Mouse (Mus musculus) liver, embryonic 13.5 days (tissue): ENCODE results near the gene Icam4. TPM values are rescaled to one million over a fixed set of nuclear protein-coding genes. Genes with fewer than 3 reads are reported as not detected.
A peak's percentile ranks its signal among the peaks of the same experiment; 100 is the strongest.

Source experiments
- ATAC-seq: fragments of 200-750 bp; cut with Nextera tagmentation; 2 replicates; pipeline ENCODE4 v1.8.0; 2017; ENCODE audit warnings: low read depth, mild to moderate bottlenecking, moderate number of reproducible peaks, moderate library complexity
- DNase-seq: peaks from one replicate; pipeline ENCODE4 v3.0.0; 2022
- H3K27ac ChIP-seq: fragments of 300-500 bp; sonication (generic); 2 replicates; pipeline ENCODE4 v1.5.1; 2015; ENCODE audit warnings: moderate library complexity, mild to moderate bottlenecking, inconsistent platforms
- H3K27me3 ChIP-seq: fragments of 300-500 bp; sonication (generic); 2 replicates; pipeline ENCODE4 v1.6.1; 2015; ENCODE audit warnings: mild to moderate bottlenecking, inconsistent platforms
- H3K36me3 ChIP-seq: fragments of 300-500 bp; sonication (generic); 2 replicates; pipeline ENCODE4 v1.6.1; 2015; ENCODE audit warnings: mild to moderate bottlenecking, inconsistent platforms
- H3K4me1 ChIP-seq: fragments of 300-500 bp; sonication (generic); replicated peaks from 2 replicates; pipeline ENCODE4 v1.6.1; 2015; ENCODE audit warnings: inconsistent platforms
- H3K4me2 ChIP-seq: fragments of 300-500 bp; sonication (generic); 2 replicates; pipeline ENCODE4 v1.6.1; 2015; ENCODE audit warnings: inconsistent platforms, mild to moderate bottlenecking, moderate library complexity
- H3K4me3 ChIP-seq: fragments of 300-500 bp; sonication (generic); replicated peaks from 2 replicates; pipeline ENCODE4 v1.5.1; 2015; ENCODE audit warnings: mild to moderate bottlenecking, inconsistent platforms
- H3K9ac ChIP-seq: fragments of 300-500 bp; sonication (generic); 2 replicates; pipeline ENCODE4 v1.6.1; 2015; ENCODE audit warnings: mild to moderate bottlenecking, inconsistent platforms
- H3K9me3 ChIP-seq: fragments of 300-500 bp; sonication (generic); replicated peaks from 2 replicates; pipeline ENCODE4 v1.6.1; 2016; ENCODE audit warnings: inconsistent platforms
- WGBS: fragments of 180-500 bp; shearing (Covaris S2); methylation state at CpG from one replicate; pipeline ENCODE4 v1.1.7; 2015; ENCODE audit not compliant: insufficient replicate concordance; 5-methylcytosine and 5-hydroxymethylcytosine counted together
- polyA plus RNA-seq: library from polyadenylated mRNA; unstranded; fragments of >200 nt; fragmentation: Nextera tagmentation; extraction: Ambion mirVana; gene quantifications from 2 replicates; pipeline ENCODE4 v1.2.1, GENCODE M21; 2015

Gene Icam4
- polyA plus RNA-seq, result 244 and 254 TPM in 2 replicates

DNA sequence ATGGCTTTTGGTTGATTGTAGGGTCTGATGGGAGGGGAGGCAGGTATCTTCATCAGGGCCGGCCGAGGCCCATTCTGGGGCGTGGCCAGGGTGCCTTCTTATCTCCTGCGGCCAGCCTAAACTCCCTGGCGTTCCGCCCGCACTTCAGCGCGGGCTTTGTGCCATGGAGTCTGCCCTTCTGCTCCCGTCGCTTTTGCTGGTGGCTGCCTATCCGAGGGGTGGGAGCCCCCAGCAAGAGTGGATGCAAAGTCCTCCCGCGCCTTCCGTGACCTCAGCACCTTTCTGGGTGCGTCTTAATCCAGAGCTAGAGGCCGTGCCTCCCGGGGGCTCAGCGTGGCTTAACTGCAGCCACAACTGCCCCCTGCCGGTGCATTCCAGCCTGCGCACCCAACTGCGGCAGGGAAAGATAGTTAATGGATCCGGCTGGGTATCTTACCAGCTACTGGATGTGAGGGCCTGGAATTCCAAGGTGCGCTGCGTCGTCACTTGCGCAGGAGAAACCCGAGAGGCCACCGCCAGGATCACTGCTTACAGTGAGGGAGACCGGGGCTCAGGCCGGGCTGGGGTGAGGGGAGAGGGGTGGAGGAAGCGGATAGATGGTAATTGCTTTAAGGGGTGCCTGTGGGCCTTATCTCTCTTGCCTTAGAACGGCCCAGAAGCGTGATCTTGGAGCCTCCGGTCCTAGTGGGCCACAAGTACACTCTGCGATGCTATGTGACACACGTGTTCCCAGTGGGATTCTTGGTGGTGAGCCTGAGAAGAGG, at the start of gene Icam4:
Icam4 (plus strand) TSS at position 83 of the 764 bp plus-strand sequence.
- Histone ChIP-seq H3K4me3 (peak within 1 kb of the TSS; percentile 75), H3K4me2 (peak within 1 kb of the TSS; percentile 99), H3K9me3 (no peaks in the 10 kb centered on the region), H3K27ac (peak within 1 kb of the TSS; percentile 98), H3K4me1 (peaks cover 74% of the 10 kb centered on the region), H3K27me3 (peaks cover 30% of the 10 kb centered on the region), H3K36me3 (peaks cover 18% of the 10 kb centered on the region; the same call in 1 of the 2 replicates), H3K9ac (peak within 1 kb of the TSS; percentile 94)
- ATAC-seq (peak; percentile 82), DNase-seq (peak; percentile 85)
- WGBS, result under 1% methylated on average over 37 of the region's 37 CpGs

DNA sequence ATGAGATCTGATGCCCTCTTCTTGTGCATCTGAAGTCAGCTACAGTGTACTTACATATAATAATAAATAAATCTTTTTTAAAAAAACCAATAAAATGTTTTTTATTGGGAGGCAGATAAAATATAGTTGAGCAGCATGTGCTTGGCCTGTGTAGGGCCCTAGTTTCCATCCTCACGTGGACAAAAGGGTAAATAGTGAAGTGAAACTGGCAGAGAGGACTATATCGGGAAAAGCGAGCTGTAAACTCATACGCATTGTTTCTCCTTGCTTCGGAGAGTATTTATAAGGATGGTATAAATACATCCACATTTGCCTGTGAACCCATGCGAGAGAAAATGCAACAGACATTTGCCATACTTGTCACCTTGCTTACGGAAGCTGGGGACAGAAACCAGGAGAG, 49.4 kb upstream of the Icam4 start:
- H3K27ac ChIP-seq, result no peak overlapping the region
- no peaks in the 10 kb centered on the region for H3K9me3 ChIP-seq
- no peak overlapping the region for H3K4me3 ChIP-seq
- no peaks in the 10 kb centered on the region for H3K36me3 ChIP-seq
- WGBS, result 74% methylated on average over 7 of the region's 7 CpGs
- no peak overlapping the region for H3K9ac ChIP-seq
- no peak overlapping the region for H3K4me2 ChIP-seq
- peaks cover 10% of the 10 kb centered on the region; the same call in 1 of the 2 replicates for H3K27me3 ChIP-seq
- DNase-seq (no peak), ATAC-seq (no peak)
- peaks cover 46% of the 10 kb centered on the region for H3K4me1 ChIP-seq

DNA sequence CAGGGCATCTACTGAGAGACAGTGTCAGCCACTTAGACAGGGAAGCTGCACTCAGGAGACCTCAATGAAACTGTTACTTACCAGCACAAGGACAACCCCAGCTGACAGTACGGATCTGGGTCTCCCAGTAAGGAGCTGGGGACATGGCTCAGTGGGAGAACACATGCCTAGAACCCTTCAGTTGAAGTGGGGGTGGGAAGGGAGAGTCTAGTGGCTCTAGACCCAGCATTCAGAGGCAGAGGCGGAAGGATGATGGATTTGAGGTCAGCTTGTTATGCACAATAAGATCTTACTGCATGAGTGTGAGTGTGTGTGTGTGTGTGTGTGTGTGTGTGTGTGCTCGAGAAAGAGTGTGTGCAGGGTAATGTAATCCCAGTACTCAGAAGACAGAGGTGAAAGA, 47.0 kb upstream of the Icam4 start:
- ATAC-seq (no peak), DNase-seq (no peak)
- peaks cover 22% of the 10 kb centered on the region for H3K4me1 ChIP-seq
- H3K9ac ChIP-seq, result no peak overlapping the region
- no peak overlapping the region for H3K4me3 ChIP-seq
- no peaks in the 10 kb centered on the region for H3K9me3 ChIP-seq
- no peak overlapping the region for H3K4me2 ChIP-seq
- 57% methylated on average over 3 of the region's 3 CpGs for WGBS
- no peaks in the 10 kb centered on the region for H3K36me3 ChIP-seq
- H3K27ac ChIP-seq, result no peak overlapping the region
- H3K27me3 ChIP-seq, result no peaks in the 10 kb centered on the region

DNA sequence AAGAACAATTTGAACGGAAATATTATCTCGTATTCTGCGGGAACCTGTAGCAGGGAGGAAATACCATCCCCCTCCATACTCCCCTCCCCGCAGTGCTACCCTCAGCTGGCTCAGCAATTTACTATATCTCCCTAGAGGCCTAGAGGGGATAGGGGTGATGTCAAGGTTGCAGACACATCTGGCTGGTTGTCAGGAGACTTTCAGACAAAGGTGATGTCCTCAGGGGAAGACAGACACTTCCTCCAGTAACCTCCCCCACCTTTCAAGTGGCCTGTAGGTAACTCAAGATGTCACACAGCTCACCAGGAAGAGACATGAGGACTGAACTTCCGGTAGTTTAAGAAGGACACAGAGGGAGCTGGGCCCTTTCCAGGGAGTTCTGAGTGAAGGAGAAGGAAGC, 46.0 kb upstream of the Icam4 start:
- H3K27ac ChIP-seq, result no peak overlapping the region
- DNase-seq (no peak), ATAC-seq (no peak)
- H3K36me3 ChIP-seq, result no peaks in the 10 kb centered on the region
- 31% methylated on average over 5 of the region's 5 CpGs for WGBS
- H3K4me1 ChIP-seq, result peaks cover 17% of the 10 kb centered on the region
- no peak overlapping the region for H3K9ac ChIP-seq
- H3K27me3 ChIP-seq, result no peaks in the 10 kb centered on the region
- no peak overlapping the region for H3K4me2 ChIP-seq
- no peak overlapping the region for H3K4me3 ChIP-seq
- H3K9me3 ChIP-seq, result no peaks in the 10 kb centered on the region

DNA sequence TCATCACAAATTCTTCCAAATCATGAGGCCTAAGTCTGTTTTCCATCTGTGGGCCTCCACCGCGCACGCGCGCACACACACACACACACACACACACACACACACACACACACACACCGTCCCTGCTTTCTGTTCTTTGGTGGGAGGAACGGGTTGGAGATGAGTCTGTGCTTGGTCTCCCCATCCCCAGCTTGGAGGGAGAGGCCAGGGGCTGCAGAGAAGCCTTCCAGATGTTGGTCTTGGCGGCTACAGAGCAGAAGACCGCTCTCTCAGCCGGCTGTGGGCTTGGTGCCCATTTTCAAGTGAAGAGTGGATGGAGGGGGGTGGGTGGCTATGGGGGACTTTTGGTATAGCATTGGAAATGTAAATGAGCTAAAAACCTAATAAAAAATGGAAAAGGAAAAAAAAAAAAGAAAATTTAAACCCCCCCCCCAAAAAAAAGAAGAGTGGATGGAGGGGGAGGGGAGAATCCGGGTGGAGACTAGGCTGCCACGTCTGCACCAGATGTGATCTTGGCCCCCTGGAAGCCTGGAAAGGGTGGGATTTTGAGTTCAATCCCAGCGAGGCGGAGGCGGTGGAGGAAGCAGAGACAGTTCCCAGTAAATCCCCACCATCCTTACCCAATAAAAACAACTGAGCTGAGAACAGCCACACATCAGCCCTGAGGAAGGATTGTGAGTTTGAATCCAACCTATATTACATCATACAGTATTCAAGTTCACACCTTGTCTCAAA, 42.1 kb upstream of the Icam4 start:
- H3K36me3 ChIP-seq, result no peaks in the 10 kb centered on the region
- DNase-seq, result no peak
- no peak overlapping the region for H3K9ac ChIP-seq
- peaks cover 12% of the 10 kb centered on the region for H3K4me1 ChIP-seq
- no peak for ATAC-seq
- WGBS, result 68% methylated on average over 15 of the region's 15 CpGs
- no peak overlapping the region for H3K4me2 ChIP-seq
- no peaks in the 10 kb centered on the region for H3K9me3 ChIP-seq
- no peak overlapping the region for H3K4me3 ChIP-seq
- H3K27ac ChIP-seq, result no peak overlapping the region
- H3K27me3 ChIP-seq, result peaks cover 3% of the 10 kb centered on the region; the same call in 1 of the 2 replicates

DNA sequence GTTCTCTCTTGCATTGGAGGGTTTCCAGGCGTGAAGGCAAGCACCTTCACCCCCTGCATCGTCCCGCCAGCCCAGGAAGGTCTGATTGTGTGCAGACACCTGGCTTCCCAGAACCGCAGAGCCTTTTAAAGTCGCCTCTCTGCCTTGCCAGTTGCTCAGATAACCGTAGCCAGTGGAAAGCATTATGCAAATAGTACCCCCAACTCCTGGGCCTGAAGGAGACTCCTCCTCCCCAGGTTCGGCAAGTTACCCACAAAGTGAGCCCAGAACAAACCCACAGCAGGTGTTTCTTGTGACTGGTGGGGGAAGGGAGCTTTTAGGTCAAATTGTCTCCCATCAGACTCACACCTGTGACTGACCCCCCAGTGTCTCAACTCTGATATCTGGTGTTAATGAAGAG, 41.2 kb upstream of the Icam4 start:
- no peak overlapping the region for H3K27ac ChIP-seq
- no peak overlapping the region for H3K9ac ChIP-seq
- 20% methylated on average over 7 of the region's 7 CpGs for WGBS

DNA sequence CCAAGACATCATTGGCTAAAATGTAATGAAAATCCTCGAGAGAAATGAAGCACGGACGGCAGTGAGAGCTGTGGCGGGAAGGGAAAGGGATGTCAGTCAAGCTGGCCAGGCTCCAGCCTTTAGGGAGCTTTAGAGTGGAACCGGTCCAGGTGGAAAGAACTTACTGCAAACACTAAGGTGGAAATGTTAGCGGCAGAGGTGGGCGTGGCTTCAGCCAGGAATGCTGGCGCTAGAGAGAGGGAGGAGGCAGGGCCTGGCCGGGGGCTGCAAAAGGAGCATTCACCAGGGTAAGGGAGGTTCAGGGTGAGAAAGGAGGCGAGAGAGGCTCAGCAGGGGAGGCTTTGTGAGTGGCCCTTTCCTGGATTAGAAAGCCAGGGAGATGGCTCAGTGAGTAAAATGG, 38.3 kb upstream of the Icam4 start:
- 25% methylated on average over 10 of the region's 10 CpGs for WGBS
- Histone ChIP-seq H3K9me3 (no peaks in the 10 kb centered on the region), H3K27me3 (peaks cover 3% of the 10 kb centered on the region; the same call in 1 of the 2 replicates), H3K9ac (0 out of 2 replicates have a peak overlapping the region, but pooled peaks have one; percentile 1), H3K4me2 (peak overlapping the region; percentile 32; the same call in 1 of the 2 replicates), H3K4me3 (no peak overlapping the region), H3K27ac (no peak overlapping the region), H3K36me3 (no peaks in the 10 kb centered on the region), H3K4me1 (peaks cover 17% of the 10 kb centered on the region)
- DNase-seq (no peak), ATAC-seq (no peak)

More for the DNA sequence above, 41.2 kb upstream of the Icam4 start:
- Histone ChIP-seq H3K36me3 (no peaks in the 10 kb centered on the region), H3K27me3 (peaks cover 3% of the 10 kb centered on the region; the same call in 1 of the 2 replicates), H3K9me3 (no peaks in the 10 kb centered on the region), H3K4me3 (no peak overlapping the region), H3K4me1 (peaks cover 13% of the 10 kb centered on the region), H3K4me2 (no peak overlapping the region)
- ATAC-seq (no peak), DNase-seq (no peak)

DNA sequence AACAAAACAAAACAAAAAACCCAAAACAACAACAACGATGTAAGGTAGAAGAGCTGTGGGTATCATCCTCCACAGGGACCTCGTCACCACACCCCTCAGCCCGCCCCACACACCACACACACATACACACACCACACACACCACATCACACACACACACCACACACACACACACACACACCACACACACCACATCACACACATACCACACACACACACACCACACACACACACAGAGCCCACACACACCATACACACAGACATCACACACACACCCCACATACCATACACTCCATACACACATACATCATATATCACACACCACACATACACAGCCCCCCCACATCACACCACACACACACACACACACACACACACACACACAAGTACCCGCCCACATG, 37.6 kb upstream of the Icam4 start:
- WGBS, result 64% methylated on average over 4 of the region's 4 CpGs
- peaks cover 3% of the 10 kb centered on the region; the same call in 1 of the 2 replicates for H3K27me3 ChIP-seq

DNA sequence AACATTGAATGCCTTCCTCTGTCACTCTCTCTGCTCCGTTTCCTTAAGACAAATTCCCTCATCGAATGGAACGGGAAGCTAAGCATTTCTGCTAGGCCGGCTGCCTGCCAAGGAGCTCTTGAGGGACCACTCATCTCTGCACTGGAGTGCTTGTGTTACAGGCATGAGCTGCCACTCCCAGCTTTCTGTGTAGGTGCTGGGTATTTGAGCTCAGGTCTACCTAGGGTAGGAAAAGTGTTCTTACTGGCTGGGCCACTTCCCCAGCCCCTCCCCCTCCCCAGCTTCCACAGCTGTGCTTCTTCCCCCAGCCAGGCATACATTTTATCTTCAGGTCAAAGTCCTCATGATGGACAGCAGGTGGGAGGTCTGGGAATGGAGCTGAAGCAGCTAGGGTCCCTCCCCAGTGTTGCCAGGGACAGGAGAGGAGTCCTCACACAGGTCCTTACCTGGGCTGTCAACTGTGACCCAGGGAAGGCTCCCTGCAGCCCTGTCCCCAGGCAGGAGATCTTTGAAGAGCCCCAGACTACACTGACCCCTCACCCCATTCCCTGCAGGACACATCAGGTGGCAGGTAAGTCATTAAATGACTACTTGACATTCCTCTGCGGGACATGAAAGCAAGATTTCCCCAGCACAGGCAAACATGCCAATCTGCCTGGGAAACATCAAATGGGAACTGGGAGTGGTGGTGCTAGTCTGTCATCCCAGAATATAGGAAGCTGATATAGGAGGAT, 35.8 kb upstream of the Icam4 start:
- no peak for ATAC-seq

More for the DNA sequence above, 37.6 kb upstream of the Icam4 start:
- no peak for DNase-seq
- Histone ChIP-seq H3K9ac (no peak overlapping the region), H3K36me3 (no peaks in the 10 kb centered on the region), H3K27ac (no peak overlapping the region), H3K9me3 (no peaks in the 10 kb centered on the region), H3K4me2 (no peak overlapping the region), H3K4me3 (no peak overlapping the region), H3K4me1 (peaks cover 18% of the 10 kb centered on the region)
- no peak for ATAC-seq

DNA sequence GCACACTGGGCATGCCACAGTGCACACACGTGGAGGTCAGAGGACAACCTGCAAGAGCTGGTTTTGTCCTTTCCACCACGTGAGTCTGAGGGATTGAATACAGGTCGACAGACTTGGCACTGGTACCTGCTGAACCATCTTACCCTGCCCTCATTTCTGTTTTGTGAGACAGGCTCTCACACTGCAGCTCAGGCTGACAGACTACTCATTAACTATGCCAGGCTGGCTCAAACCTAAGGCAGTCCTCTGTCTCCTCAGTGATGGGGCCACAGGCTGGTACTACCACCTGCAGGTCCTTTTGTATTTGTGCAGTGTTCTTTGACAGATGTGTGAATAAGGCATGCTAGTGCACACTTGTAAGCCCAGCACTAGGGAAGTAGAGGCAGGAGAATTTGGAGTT, 34.1 kb upstream of the Icam4 start:
- no peak overlapping the region for H3K27ac ChIP-seq
- H3K9ac ChIP-seq, result no peak overlapping the region
- H3K36me3 ChIP-seq, result no peaks in the 10 kb centered on the region
- no peak for ATAC-seq
- peaks cover 3% of the 10 kb centered on the region; the same call in 1 of the 2 replicates for H3K27me3 ChIP-seq
- no peak for DNase-seq
- no peak overlapping the region for H3K4me3 ChIP-seq
- peaks cover 31% of the 10 kb centered on the region for H3K4me1 ChIP-seq
- 80% methylated on average over 3 of the region's 3 CpGs for WGBS
- H3K4me2 ChIP-seq, result no peak overlapping the region
- H3K9me3 ChIP-seq, result no peaks in the 10 kb centered on the region

More for the DNA sequence above, 35.8 kb upstream of the Icam4 start:
- WGBS, result 61% methylated on average over 5 of the region's 5 CpGs
- Histone ChIP-seq H3K36me3 (no peaks in the 10 kb centered on the region), H3K9me3 (no peaks in the 10 kb centered on the region), H3K27ac (no peak overlapping the region), H3K4me2 (no peak overlapping the region), H3K4me1 (peaks cover 31% of the 10 kb centered on the region), H3K4me3 (no peak overlapping the region), H3K27me3 (peaks cover 3% of the 10 kb centered on the region; the same call in 1 of the 2 replicates), H3K9ac (peak overlapping the region; percentile 13; the same call in 1 of the 2 replicates)
- no peak for DNase-seq

DNA sequence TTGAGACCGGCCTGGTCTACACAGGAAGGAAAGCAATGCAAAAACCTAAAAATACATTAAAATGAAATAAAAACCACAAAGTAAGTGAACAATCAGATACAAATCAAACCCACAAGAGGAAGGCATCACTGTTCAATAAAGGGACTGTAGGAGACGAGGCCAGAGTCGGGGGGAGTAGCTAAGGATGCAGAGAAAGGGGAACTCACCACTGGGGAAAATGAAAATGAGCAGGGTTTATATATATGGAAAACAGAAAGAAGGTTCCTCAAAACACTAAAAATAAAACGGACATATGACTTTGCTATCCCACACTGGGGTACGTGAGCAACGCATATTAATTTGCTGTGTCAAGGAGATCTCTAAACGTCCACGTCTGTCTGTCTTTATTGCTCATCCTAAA, 32.1 kb upstream of the Icam4 start:
- ATAC-seq (no peak), DNase-seq (no peak)
- Histone ChIP-seq H3K4me3 (no peak overlapping the region), H3K9ac (no peak overlapping the region), H3K9me3 (no peaks in the 10 kb centered on the region), H3K27ac (no peak overlapping the region), H3K27me3 (no peaks in the 10 kb centered on the region), H3K4me2 (no peak overlapping the region), H3K36me3 (no peaks in the 10 kb centered on the region), H3K4me1 (peaks cover 37% of the 10 kb centered on the region)
- WGBS, result 73% methylated on average over 8 of the region's 8 CpGs
